Mouse (Mus musculus) mature B cell (primary cell): ENCODE measurements around the gene Rps27rt.
"Not testable (repeated sequence)": the region's sequence is repeated elsewhere in the genome, so short reads cannot be mapped to it uniquely, and the experiment has no call there.

Source experiments
- in situ Hi-C: fragments of 300-500 bp; cut with MboI; formaldehyde crosslinking; loops from 2 replicates; pipeline ENCODE4 v1.14.3; 2019

The Rps27rt gene

DNA sequence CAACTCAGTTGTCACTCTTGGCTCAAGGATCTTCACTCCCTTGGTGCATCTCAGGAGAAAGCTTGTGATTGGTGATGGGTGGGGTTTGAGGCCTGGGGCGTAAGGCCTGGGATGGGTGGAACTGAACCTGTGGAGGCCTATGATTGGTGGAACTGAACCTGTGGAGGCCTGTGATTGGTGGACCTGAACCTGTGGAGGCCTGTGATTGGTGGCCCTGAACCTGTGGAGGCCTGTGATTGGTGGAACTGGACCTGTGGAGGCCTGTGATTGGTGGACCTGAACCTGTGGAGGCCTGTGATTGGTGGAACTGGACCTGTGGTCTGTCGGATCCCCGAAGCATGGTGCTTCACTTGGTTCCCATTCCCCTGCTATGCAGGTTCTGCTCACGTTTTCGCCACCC lies 3.2 kb upstream of the Rps27rt start:
- in situ Hi-C loops, result no loop called here

- in situ Hi-C loops, result no loop called here
Measured at GRCm38 (mm10) chr9:114979969-114980368, 2.6 kb downstream of the Rps27rt start.

- in situ Hi-C loops, result no loop called here
Measured at GRCm38 (mm10) chr9:114978281-114979111, 4.0 kb downstream of the Rps27rt start, which contains the start of gene Osbpl10. Osbpl10 (plus strand) TSS chr9:114978569.

DNA sequence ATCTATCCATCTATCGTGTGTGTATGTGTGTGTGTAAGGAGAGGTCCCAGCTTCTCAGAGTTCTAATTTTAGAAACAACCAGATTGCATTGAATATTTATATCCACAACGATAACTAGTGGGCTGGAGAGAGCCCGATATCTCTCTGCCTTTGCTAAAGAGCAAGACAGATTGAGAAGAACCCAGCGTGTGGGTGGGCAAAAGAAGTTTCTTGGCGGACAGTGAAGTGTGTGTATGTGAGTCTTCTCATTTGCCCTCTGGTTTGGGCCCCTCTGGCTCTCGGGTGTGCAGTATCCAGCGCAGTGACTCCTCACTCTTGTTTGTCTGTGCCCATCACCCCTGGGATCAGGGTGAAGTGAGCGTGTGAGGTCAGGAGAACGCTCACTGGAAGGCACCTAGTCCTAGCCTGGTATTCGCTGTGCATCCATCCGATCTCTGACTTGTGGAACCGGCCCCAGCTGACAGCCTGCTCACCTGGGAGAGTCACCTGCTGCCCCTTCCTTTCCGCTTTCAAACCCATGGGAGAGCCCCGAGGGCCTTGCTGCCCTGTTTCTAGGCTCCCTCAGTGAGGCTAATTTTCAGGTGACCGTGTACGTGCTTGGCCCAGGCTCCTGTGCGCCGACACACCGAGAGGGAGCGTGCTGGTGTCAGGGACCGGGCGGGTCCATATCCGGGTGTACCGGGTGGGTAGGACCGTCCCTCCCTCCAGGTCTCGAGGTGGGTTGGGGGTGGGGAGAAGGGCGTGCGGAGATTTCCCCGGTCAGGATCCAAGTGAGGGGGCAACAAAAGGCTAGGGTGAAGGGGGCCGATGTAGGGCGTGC lies 4.9 kb downstream of the Rps27rt start:
- in situ Hi-C loops, result no loop called here

- in situ Hi-C loops, result not testable (repeated sequence)
Measured at GRCm38 (mm10) chr9:114966286-114966685, 16.3 kb downstream of the Rps27rt start.

DNA sequence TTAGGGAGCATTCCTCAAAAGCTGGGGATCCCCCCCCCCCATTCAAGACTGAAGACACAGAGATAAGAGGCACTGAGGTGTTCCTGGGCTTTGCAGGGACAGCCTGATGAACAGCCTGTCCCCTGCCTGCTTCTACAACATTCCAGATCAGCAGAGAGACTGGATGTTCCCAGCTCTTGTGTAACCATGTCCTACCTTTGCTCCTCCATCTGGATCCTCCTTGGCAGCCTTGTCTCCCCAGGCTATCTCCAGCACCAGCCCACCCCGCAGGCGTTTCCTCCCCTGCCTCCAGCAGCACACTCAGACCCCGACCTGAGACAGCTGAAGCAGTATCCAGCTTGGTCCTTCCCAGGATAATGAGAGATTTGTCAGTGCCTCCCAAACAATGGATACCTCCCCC lies 18.4 kb downstream of the Rps27rt start:
- in situ Hi-C loops, result no loop called here

DNA sequence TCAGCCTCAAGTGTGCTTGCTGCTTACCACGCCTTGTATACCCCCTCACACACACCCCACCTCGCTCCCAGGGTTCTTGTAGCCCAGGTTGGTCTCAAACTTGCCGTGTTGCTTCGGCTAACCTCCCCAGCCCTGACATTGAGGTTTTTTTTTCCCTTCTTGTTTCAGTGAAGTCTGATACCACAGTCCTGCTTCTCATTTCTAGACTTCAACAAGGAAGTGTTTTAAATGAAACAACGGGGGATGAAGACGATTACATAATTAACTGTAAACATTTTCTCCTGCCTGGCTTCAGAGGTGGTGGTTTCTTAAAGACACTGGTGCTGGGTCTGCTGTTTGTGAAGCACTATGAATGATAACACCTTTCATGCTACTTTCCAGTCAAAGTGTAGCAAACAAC lies 21.7 kb downstream of the Rps27rt start:
- in situ Hi-C loops, result no loop called here

DNA sequence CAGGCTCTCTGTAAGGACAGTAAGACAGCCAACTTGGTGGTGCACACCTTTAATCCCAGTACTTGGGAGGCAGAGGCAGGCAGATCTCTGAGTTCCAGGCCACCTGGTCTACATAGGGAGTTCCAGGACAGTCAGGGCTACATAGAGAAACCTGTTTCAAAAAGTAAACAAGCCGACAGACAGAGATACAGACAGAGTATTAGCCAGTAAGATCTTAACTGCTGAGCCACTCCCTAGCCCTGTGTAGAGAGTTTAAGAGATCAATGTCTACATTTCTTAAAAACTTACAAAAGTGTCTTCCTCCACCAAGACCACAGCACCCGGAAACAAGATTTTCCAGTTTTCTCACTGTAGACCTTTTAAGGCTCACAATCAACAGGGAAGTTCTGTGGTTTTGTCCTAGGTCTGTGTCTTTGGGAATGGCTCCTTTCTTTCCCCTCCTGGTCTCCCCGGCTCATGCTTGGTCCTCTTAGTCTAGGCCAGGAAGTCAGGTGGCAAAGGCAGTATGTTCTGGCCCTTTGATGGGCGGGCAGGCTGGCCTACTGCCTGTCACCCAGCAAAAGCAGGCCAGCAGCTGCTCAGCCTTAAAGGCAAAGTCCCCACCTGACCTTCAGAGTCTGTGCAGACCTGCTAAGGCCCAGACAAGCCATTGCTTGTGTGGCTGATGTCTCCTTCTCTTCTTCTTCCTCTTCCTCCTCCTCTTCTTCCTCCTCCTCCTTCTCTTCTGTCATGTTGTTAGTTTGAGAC lies 22.3 kb downstream of the Rps27rt start:
- in situ Hi-C loops, result no loop called here

DNA sequence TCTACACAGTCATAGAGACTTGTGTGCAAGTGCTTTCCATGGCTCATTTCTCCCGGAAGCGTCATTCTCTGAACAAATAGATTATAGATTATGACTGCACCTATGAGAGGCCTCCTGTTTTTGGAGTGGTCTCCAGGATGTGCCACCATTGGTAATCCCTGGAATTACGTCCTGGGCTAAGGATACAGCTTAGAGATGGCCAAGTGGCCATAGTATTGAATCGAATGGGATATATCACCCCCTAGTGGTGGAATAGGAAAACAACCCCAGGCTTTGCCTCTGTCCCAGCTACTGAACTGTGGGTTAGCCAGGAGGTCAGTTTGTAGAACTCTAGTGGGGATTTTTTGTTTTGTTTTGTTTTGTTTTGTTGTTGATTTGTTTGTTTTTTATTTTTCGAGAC lies 25.6 kb downstream of the Rps27rt start:
- in situ Hi-C loops, result no loop called here

DNA sequence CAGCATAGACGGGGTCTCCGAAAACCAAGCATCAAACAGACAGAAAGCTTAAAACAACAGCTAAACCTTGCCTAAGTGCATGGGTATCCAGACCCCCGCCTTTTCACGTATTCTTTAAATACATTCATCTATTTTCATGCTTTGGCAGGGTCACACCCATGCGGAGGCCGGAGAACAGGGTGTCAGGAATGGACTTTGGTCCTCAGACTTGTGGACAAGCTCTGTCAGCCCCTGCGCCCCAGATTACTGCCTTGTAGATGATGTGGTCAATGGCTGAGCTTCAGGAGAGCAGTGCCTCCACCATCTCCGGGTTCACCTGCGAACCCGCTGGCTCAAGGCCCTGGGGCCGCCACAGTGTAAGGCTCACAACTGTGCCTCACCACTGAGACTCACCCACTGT lies 27.2 kb downstream of the Rps27rt start:
- in situ Hi-C loops, result no loop called here

- in situ Hi-C loops, result no loop called here
Measured at GRCm38 (mm10) chr9:114952866-114953265, 29.7 kb downstream of the Rps27rt start.

DNA sequence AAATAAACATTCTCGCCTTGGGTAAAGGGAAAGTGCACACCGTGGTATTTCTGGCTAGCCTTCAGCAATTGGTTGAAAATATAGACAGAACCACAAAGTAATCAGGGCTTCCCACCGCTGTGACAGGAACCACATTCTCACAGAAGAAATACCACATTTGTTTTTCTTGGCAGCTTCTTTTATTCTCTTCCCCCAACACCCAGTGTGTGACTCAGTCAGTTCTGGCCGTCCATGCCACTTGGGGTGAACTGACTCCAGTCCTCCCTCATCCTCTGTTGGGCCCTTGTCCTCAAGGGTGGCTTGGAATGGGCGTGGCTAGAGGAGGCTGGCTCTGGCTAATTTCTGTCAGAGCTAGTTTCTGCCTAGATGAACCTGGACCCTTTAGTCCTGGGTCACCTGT lies 34.1 kb downstream of the Rps27rt start:
- in situ Hi-C loops, result no loop called here

DNA sequence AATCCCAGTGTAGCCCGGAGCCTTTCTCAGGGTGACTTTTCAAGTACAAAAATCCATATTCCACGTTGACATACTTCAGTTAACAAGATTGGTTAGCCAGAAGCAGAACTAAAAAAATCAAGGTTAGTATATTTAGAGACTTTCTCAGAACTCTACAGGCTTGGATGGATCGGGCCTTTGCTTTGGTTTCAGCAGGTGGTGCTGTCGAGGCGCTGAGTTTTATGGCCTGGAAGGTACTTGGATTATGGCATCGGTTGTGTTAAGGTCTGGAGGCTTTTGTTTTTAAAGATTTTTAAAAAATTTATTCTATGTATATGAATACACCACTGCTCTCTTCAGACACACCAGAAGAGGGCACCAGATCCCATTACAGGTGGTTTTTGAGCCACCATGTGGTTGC lies 37.0 kb downstream of the Rps27rt start:
- in situ Hi-C loops, result no loop called here

GRCm38 (mm10) chr9:114944642-114945041 lies 37.9 kb downstream of the Rps27rt start:
- in situ Hi-C loops, result no loop called here

DNA sequence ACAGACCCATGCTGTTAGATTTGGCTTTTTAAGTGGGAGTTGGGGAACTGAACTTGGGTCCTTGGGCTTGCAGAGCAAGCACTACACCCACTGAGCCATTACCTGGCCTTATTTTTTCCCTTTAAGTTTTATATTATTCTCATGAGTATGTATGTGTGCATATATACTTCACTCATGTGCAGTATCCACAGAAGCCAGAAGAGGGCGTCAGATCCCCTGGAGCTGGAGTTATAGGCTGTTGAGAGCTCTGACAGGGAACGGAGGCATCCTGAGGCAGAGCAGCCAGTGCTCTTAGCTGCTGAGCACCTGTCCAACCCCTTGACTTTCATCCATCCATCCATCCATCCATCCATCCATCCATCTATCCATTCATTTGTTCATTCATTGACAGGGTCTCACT lies 45.9 kb downstream of the Rps27rt start:
- in situ Hi-C loops, result no loop called here

DNA sequence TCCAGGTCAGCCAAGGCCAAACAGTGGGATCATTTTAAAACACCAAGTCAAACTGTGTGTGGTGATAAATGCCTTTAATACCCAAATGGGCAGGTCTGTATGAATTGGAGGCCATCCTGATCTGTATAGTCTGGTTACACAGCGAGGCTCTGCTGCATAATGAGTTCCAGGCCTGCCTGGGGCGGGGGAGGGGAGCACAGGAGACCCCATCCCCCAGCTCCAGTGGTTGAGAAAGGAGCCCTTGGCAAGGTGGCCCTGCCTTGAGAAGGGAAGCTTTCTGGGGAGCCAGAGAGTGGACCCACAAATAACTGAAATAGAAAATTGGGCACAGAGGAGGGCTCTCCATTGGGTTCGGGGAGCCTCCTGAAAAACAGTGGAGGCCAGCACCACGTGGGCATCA lies 47.2 kb downstream of the Rps27rt start:
- in situ Hi-C loops, result no loop called here

DNA sequence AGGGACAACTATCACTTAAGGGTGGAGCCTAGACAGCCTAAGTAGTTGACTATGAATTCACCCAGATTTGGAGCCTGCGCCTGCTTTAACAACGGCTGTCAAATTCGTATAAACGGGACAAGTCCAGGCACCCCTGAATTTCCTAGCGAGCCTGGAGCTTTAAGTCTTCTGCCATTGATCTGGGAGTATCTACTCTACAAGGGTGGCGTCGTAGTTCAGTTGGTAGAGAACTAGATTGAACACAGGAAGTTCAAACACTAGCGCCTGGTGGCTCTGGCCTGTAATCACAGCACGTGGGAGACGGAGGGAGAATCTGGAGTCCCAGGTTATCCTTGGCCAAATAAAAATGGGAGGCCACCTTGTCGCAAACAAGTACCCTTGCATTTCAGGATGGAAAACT lies 48.3 kb downstream of the Rps27rt start:
- in situ Hi-C loops, result no loop called here

GRCm38 (mm10) chr9:114933723-114934171 lies 48.8 kb downstream of the Rps27rt start, which contains the start of gene Gpd1l:
Gpd1l (minus strand) TSS chr9:114933987.
- in situ Hi-C loops, result no loop called here

DNA sequence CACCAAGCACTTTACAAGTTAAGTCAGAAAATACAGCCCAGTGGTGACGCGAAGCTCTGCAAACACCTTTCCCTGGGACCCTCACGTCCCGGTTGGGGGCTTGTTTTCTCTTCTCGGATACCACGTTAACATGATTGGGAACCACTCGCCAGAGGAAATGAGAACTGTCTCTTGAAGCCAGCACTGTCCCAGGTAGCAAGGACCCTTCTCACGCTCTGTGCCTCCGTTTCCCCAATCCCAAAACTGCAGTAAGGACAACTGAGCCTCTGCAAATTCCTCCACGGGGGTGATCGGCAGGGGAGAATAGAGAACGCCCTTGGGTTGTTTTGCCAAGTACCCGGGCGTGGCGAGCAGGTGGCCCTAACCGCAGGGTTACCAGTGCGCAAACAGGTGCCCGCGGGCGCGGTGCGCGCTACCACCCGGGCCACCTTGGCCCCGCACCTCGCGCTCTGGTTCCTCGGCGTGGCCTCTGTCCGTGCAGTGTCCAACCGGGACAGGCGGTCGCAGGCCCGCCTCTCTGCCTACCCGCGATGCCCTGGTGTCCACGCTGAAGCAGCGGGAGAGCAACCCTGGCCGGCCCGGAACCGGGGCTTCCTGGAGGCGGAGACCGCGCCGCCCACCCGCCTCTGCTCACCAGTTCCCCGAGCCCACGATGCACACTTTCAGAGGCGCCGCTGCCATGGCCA lies 49.4 kb downstream of the Rps27rt start:
- in situ Hi-C loops, result no loop called here

- in situ Hi-C loops, result no loop called here
Measured at GRCm38 (mm10) chr9:114932607-114933006, 49.9 kb downstream of the Rps27rt start.
